Mouse (Mus musculus): ENCODE data around the gene Rere. TPM values are rescaled to one million over a fixed set of nuclear protein-coding genes. Genes with fewer than 3 reads are reported as not detected.
"Not testable (repeated sequence)": the region's sequence is repeated elsewhere in the genome, so short reads cannot be mapped to it uniquely, and the experiment has no call there.

The Rere gene
- total RNA-seq, 2 experiments from 2014 or later: 85.3 to 118 TPM

- DNase-seq: no peak
Measured at GRCm38 (mm10) chr4:150254416-150254815, 27.0 kb upstream of the Rere start.

GRCm38 (mm10) chr4:150255181-150255580 is 26.3 kb upstream of the Rere start:
- DNase-seq: no peak

- peak; percentile 92 for DNase-seq
Measured at GRCm38 (mm10) chr4:150257252-150258204, 23.9 kb upstream of the Rere start.

GRCm38 (mm10) chr4:150258388-150258787 is 23.1 kb upstream of the Rere start:
- DNase-seq: no peak

GRCm38 (mm10) chr4:150259577-150259976 is 21.9 kb upstream of the Rere start:
- DNase-seq: no peak

- DNase-seq: no peak
Measured at GRCm38 (mm10) chr4:150260111-150260510, 21.3 kb upstream of the Rere start.

- DNase-seq: no peak
Measured at GRCm38 (mm10) chr4:150260745-150261144, 20.7 kb upstream of the Rere start.

GRCm38 (mm10) chr4:150262301-150262700 is 19.1 kb upstream of the Rere start:
- no peak for DNase-seq

- DNase-seq: no peak
Measured at GRCm38 (mm10) chr4:150264903-150265302, 16.5 kb upstream of the Rere start.

GRCm38 (mm10) chr4:150265471-150265870 is 16.0 kb upstream of the Rere start:
- DNase-seq: no peak

GRCm38 (mm10) chr4:150266655-150267223 is 14.7 kb upstream of the Rere start:
- DNase-seq: no peak

GRCm38 (mm10) chr4:150268674-150269653 is 12.5 kb upstream of the Rere start:
- no peak for DNase-seq

GRCm38 (mm10) chr4:150269679-150270078 is 11.8 kb upstream of the Rere start:
- no peak for DNase-seq

- not testable (repeated sequence) for DNase-seq
Measured at GRCm38 (mm10) chr4:150270718-150271117, 10.7 kb upstream of the Rere start.

GRCm38 (mm10) chr4:150272725-150273124 is 8.7 kb upstream of the Rere start:
- DNase-seq: no peak

GRCm38 (mm10) chr4:150275531-150275930 is 5.9 kb upstream of the Rere start:
- DNase-seq: no peak

GRCm38 (mm10) chr4:150279336-150279735 is 2.1 kb upstream of the Rere start:
- DNase-seq: not testable (repeated sequence)

- DNase-seq: no peak
Measured at GRCm38 (mm10) chr4:150280002-150280401, 1.4 kb upstream of the Rere start.

- peak; percentile 33 for DNase-seq
Measured at GRCm38 (mm10) chr4:150280459-150280858, 987 bp upstream of the Rere start.

- DNase-seq: peak; percentile 74
Measured at GRCm38 (mm10) chr4:150281891-150282630, 615 bp downstream of the Rere start.

- no peak for DNase-seq
Measured at GRCm38 (mm10) chr4:150282631-150283334, 1.3 kb downstream of the Rere start.
